Mouse (Mus musculus) heart, adult 2 months (tissue): ENCODE data around the gene Anks3.

Experiments used
- EP300 ChIP-seq: fragments of 200-500 bp; IDR thresholded peaks from 2 replicates; pipeline ENCODE4 v1.6.1; 2011; ENCODE audit warnings: low read depth, low read length, control low read depth; ENCODE audit not compliant: insufficient read depth
- POLR2A ChIP-seq: fragments of 200-500 bp; IDR thresholded peaks from 2 replicates; pipeline ENCODE4 v1.6.1; 2011; ENCODE audit warnings: mild to moderate bottlenecking, low read depth, low read length, control low read depth; ENCODE audit not compliant: insufficient read depth

DNA sequence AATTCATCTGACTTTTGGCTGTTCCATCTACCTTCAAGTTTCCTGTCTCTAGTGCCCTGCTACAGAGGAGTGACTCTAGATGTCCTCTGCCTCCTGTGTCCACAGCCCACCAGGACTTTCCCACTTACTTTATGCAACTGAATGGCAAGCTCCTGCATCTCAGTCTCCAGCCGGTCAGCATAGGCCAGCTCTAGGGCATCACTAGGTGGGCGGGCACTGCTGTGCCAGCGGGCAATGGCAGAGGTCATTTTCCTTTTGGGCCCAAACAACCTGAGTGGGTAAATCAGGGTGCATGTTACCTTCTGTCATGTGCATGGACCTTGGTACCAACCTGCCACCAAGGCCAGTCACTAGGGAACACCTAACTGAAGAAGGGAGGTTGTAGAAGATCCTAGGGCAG is 20.6 kb downstream of the Anks3 start:
- TF ChIP-seq POLR2A (no peak), EP300 (no peak)
